In the genomic region with DNA sequence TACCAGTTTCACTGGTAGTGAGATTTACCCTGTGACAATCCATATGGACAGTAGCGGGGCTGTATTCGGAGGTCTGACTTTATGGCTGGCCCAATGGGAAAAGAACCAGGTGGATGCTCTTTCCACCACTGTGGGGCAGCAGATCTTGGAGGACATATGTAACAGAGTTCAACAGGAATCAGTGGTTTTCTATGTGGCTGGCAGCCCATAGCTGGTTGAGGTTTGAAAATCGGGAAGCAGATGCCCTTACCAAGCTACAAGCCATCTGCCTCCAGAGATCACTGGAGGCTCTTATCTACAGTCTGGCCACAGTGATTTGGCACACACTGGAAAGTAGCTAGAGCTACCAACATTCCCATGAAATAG, we compare ENCODE assay signal across 8 mouse cellular contexts. TPM values are rescaled to one million over a fixed set of nuclear protein-coding genes. Genes with fewer than 3 reads are reported as not detected.
DNase-seq lines count a peak whose midpoint lies in the region; ATAC-seq and TF ChIP-seq lines count a peak whose summit lies in the region.

No protein-coding gene starts in this region.

- peak overlapping the region; percentile 56 for H3K4me3 ChIP-seq in heart, embryonic 12.5 days
- H3K4me3 ChIP-seq in E14TG2a.4 (replicated peaks; ENCODE audit: low read length) = peak overlapping the region; percentile 39
- peak overlapping the region; percentile 53 for H3K4me3 ChIP-seq in hindbrain, embryonic 10.5 days
- peak overlapping the region; percentile 44; the same call in 1 of the 2 replicates for H3K4me3 ChIP-seq in liver, postnatal 0 days (ENCODE audit: low read depth, low read length)

- H3K4me1 ChIP-seq in heart, embryonic 12.5 days (replicated peaks) = peaks cover 12% of the 10 kb centered on the region
- H3K4me1 ChIP-seq in E14TG2a.4 (replicated peaks; ENCODE audit: low read depth, low read length) = peaks cover 35% of the 10 kb centered on the region
- peaks cover 15% of the 10 kb centered on the region; the same call in 1 of the 2 replicates for H3K4me1 ChIP-seq in hindbrain, embryonic 10.5 days (replicated peaks)
- H3K4me1 ChIP-seq in liver, postnatal 0 days (ENCODE audit: insufficient read depth) = peaks cover 8% of the 10 kb centered on the region

- H3K4me2 ChIP-seq in heart, embryonic 12.5 days = peak overlapping the region; percentile 86
- H3K4me2 ChIP-seq in liver, postnatal 0 days (ENCODE audit: low read depth, low read length) = peak overlapping the region; percentile 81

- H3K27me3 ChIP-seq in heart, embryonic 12.5 days (replicated peaks) = no peaks in the 10 kb centered on the region
- H3K27me3 ChIP-seq in E14TG2a.4 (ENCODE audit: insufficient read depth, low read length) = peaks cover 34% of the 10 kb centered on the region
- peaks cover 35% of the 10 kb centered on the region for H3K27me3 ChIP-seq in hindbrain, embryonic 10.5 days (ENCODE audit: insufficient read depth, poor library complexity, severe bottlenecking)
- no peaks in the 10 kb centered on the region for H3K27me3 ChIP-seq in liver, postnatal 0 days (ENCODE audit: insufficient read depth, low read length)

- intact Hi-C loops in heart, postnatal 14 days (cut with DNase I) = loop anchor here (1.0 to 5.0 kb wide), 2 partner anchors 76 to 133 kb away; no protein-coding TSS in a partner anchor

- no peaks in the 10 kb centered on the region for H3K36me3 ChIP-seq in heart, embryonic 12.5 days
- H3K36me3 ChIP-seq in E14TG2a.4 (ENCODE audit: insufficient read depth, low read length) = no peaks in the 10 kb centered on the region
- H3K36me3 ChIP-seq in hindbrain, embryonic 10.5 days = no peaks in the 10 kb centered on the region
- no peaks in the 10 kb centered on the region for H3K36me3 ChIP-seq in liver, postnatal 0 days (replicated peaks; ENCODE audit: insufficient read depth, low read length)

- ATAC-seq in heart, embryonic 12.5 days (ENCODE audit: insufficient number of reproducible peaks, low FRiP score) = no peak
- no peak for ATAC-seq in liver, postnatal 0 days

- no peak for TF ChIP-seq CTCF in E14TG2a.4 (conservative IDR thresholded peaks at IDR 0.05; ENCODE audit: low read length)
- TF ChIP-seq CTCF in liver, postnatal 0 days (IDR thresholded peaks at IDR 0.05; ENCODE audit: low read depth) = no peak

- 0 out of 2 replicates have a peak, but pooled peaks have one; percentile 2 for TF ChIP-seq EP300 in liver, postnatal 0 days (IDR thresholded peaks at IDR 0.05; ENCODE audit: low read depth)

- H3K9me3 ChIP-seq in heart, embryonic 12.5 days (replicated peaks) = no peaks in the 10 kb centered on the region
- no peaks in the 10 kb centered on the region for H3K9me3 ChIP-seq in E14TG2a.4 (ENCODE audit: low read length)
- no peaks in the 10 kb centered on the region for H3K9me3 ChIP-seq in hindbrain, embryonic 10.5 days
- no peaks in the 10 kb centered on the region for H3K9me3 ChIP-seq in liver, postnatal 0 days (ENCODE audit: low read length)

- no peak for DNase-seq in heart, postnatal 14 days
- no peak for DNase-seq in hindbrain, embryonic 10.5 days (ENCODE audit: low spot score)
- no peak for DNase-seq in liver, postnatal 0 days
- no peak for DNase-seq in cerebellum, postnatal 25 days
- DNase-seq in MN1 (ENCODE audit: low spot score) = no peak
- no peak for DNase-seq in thymus, postnatal 25 days

- H3K9ac ChIP-seq in heart, embryonic 12.5 days = peak overlapping the region; percentile 55; the same call in 1 of the 2 replicates
- H3K9ac ChIP-seq in liver, postnatal 0 days (replicated peaks) = 0 out of 2 replicates have a peak overlapping the region, but pooled peaks have one; percentile 44

- H3K27ac ChIP-seq in heart, embryonic 12.5 days (ENCODE audit: poor library complexity, severe bottlenecking) = peak overlapping the region; percentile 45; the same call in 1 of the 2 replicates
- no peak overlapping the region for H3K27ac ChIP-seq in hindbrain, embryonic 10.5 days
- no peak overlapping the region for H3K27ac ChIP-seq in liver, postnatal 0 days (ENCODE audit: low read depth)

- 6% methylated on average over 3 of the region's 3 CpGs for WGBS in heart, embryonic 12.5 days
- 15% methylated on average over 3 of the region's 3 CpGs for WGBS in hindbrain, embryonic 10.5 days
- 2% methylated on average over 3 of the region's 3 CpGs for WGBS in liver, postnatal 0 days (ENCODE audit: insufficient replicate concordance)

RNA-seq across cellular contexts. Expression of a gene that starts 25.0 kb away (rescaled TPM):
- 45.5 and 57.7 TPM in 2 replicates for polyA plus RNA-seq in heart, embryonic 12.5 days (2016; fragmentation: Nextera tagmentation; extraction: Ambion mirVana)
- total RNA-seq in heart, postnatal 14 days (2021) = 10 to 100 TPM; 72.0 to 72.9 TPM
- polyA plus RNA-seq in hindbrain, embryonic 10.5 days (2016; fragmentation: Nextera tagmentation; extraction: Ambion mirVana) = 35.4 and 40.5 TPM in 2 replicates
- 19.6 and 22.1 TPM in 2 replicates for polyA plus RNA-seq in liver, postnatal 0 days (2015; fragmentation: Nextera tagmentation; extraction: Ambion mirVana)

RNA-seq across cellular contexts. Expression of a gene that starts 31.0 kb away (rescaled TPM):
- 14.0 and 14.5 TPM in 2 replicates for polyA plus RNA-seq in heart, embryonic 12.5 days (2016; fragmentation: Nextera tagmentation; extraction: Ambion mirVana)
- under 1 TPM; 0.33 to 0.34 TPM for total RNA-seq in heart, postnatal 14 days (2021)
- polyA plus RNA-seq in hindbrain, embryonic 10.5 days (2016; fragmentation: Nextera tagmentation; extraction: Ambion mirVana) = 7.5 and 11.8 TPM in 2 replicates
- 0.34 and 0.60 TPM in 2 replicates for polyA plus RNA-seq in liver, postnatal 0 days (2015; fragmentation: Nextera tagmentation; extraction: Ambion mirVana)

RNA-seq across cellular contexts. Expression of a gene that starts 43.3 kb away (rescaled TPM):
- polyA plus RNA-seq in heart, embryonic 12.5 days (2016; fragmentation: Nextera tagmentation; extraction: Ambion mirVana) = 1,439 and 1,474 TPM in 2 replicates
- total RNA-seq in heart, postnatal 14 days (2021) = 1,000 to 10,000 TPM; 1,427 to 1,430 TPM
- polyA plus RNA-seq in hindbrain, embryonic 10.5 days (2016; fragmentation: Nextera tagmentation; extraction: Ambion mirVana) = 675 and 776 TPM in 2 replicates
- 766 and 780 TPM in 2 replicates for polyA plus RNA-seq in liver, postnatal 0 days (2015; fragmentation: Nextera tagmentation; extraction: Ambion mirVana)

RNA-seq across cellular contexts. Expression of a gene that starts 49.4 kb away (rescaled TPM):
- polyA plus RNA-seq in heart, embryonic 12.5 days (2016; fragmentation: Nextera tagmentation; extraction: Ambion mirVana) = 49.1 and 50.4 TPM in 2 replicates
- total RNA-seq in heart, postnatal 14 days (2021) = 10 to 100 TPM; 44.8 to 45.0 TPM
- 53.2 and 64.6 TPM in 2 replicates for polyA plus RNA-seq in hindbrain, embryonic 10.5 days (2016; fragmentation: Nextera tagmentation; extraction: Ambion mirVana)
- 11.3 and 11.9 TPM in 2 replicates for polyA plus RNA-seq in liver, postnatal 0 days (2015; fragmentation: Nextera tagmentation; extraction: Ambion mirVana)
